ENCODE assay signal across 21 mouse cellular contexts in genomic region chr8:83580826-83581225, GRCm38 (mm10). TPM values are rescaled to one million over a fixed set of nuclear protein-coding genes. Genes with fewer than 3 reads are reported as not detected.
DNase-seq lines count a peak whose midpoint lies in the region; ATAC-seq lines count a peak whose summit lies in the region.
"Had no signal": no experiment of that assay in that cellular context is flagged by ENCODE, and none has a peak within 500 bp of the region (broad histone marks: within the 10 kb centered on the region; RNA-seq: fewer than 3 reads in every experiment).

No protein-coding gene starts in this region.

- no peaks in the 10 kb centered on the region for H3K27me3 ChIP-seq in intestine, embryonic 14.5 days (replicated peaks; ENCODE audit: control insufficient read depth, insufficient read depth, low read length)
- no peaks in the 10 kb centered on the region for H3K27me3 ChIP-seq in intestine, embryonic 15.5 days (replicated peaks)
- H3K27me3 ChIP-seq: limb, embryonic 15.5 days; megakaryocyte, embryonic 14.5 days; neural tube, embryonic 15.5 days had no signal

- no peak overlapping the region for H3K27ac ChIP-seq in intestine, embryonic 14.5 days (ENCODE audit: low read depth)
- no peak overlapping the region for H3K27ac ChIP-seq in intestine, embryonic 15.5 days
- H3K27ac ChIP-seq: embryonic facial prominence, embryonic 10.5 days; layer of hippocampus, adult 2 months; limb, embryonic 15.5 days; neural tube, embryonic 15.5 days had no signal

- ATAC-seq in frontal cortex, adult (ENCODE audit: low TSS enrichment): no peak
- no peak for ATAC-seq in intestine, embryonic 14.5 days (replicated peaks; ENCODE audit: low FRiP score, low TSS enrichment, low read depth)
- ATAC-seq in intestine, embryonic 15.5 days: no peak

- H3K4me2 ChIP-seq in intestine, embryonic 14.5 days (ENCODE audit: low read length): no peak overlapping the region
- H3K4me2 ChIP-seq in intestine, embryonic 15.5 days (replicated peaks): no peak overlapping the region
- H3K4me2 ChIP-seq: limb, embryonic 15.5 days; neural tube, embryonic 15.5 days had no signal

- H3K4me1 ChIP-seq in intestine, embryonic 14.5 days (replicated peaks; ENCODE audit: control insufficient read depth, insufficient read depth, low read length): peaks cover 19% of the 10 kb centered on the region; the same call in 1 of the 2 replicates
- peaks cover 50% of the 10 kb centered on the region for H3K4me1 ChIP-seq in intestine, embryonic 15.5 days (replicated peaks)

- H3K4me3 ChIP-seq in intestine, embryonic 14.5 days (ENCODE audit: low read depth, low read length): no peak overlapping the region
- H3K4me3 ChIP-seq in intestine, embryonic 15.5 days (replicated peaks): no peak overlapping the region
- H3K4me3 ChIP-seq: embryonic facial prominence, embryonic 10.5 days; layer of hippocampus, adult 2 months; limb, embryonic 15.5 days; megakaryocyte, embryonic 14.5 days; neural tube, embryonic 15.5 days had no signal

- H3K36me3 ChIP-seq in intestine, embryonic 14.5 days (ENCODE audit: control insufficient read depth, insufficient read depth, low read length): peaks cover 13% of the 10 kb centered on the region; the same call in 1 of the 2 replicates
- H3K36me3 ChIP-seq in intestine, embryonic 15.5 days: peaks cover 11% of the 10 kb centered on the region; the same call in 1 of the 2 replicates

- no peak overlapping the region for H3K9ac ChIP-seq in intestine, embryonic 14.5 days (ENCODE audit: low read length)
- H3K9ac ChIP-seq in intestine, embryonic 15.5 days: no peak overlapping the region
- H3K9ac ChIP-seq: limb, embryonic 15.5 days; neural tube, embryonic 15.5 days had no signal

- no peaks in the 10 kb centered on the region for H3K9me3 ChIP-seq in intestine, embryonic 14.5 days (ENCODE audit: control insufficient read depth, low read length)
- H3K9me3 ChIP-seq in intestine, embryonic 15.5 days: no peaks in the 10 kb centered on the region
- H3K9me3 ChIP-seq: embryonic facial prominence, embryonic 10.5 days; limb, embryonic 15.5 days; megakaryocyte, embryonic 14.5 days; neural tube, embryonic 15.5 days had no signal

- WGBS in intestine, embryonic 14.5 days: 91% methylated on average over 8 of the region's 8 CpGs
- WGBS in intestine, embryonic 15.5 days: 90% methylated on average over 8 of the region's 8 CpGs

- peak; percentile 1 to 2 for DNase-seq in frontal cortex, postnatal 25 days (ENCODE audit: low spot score in 2 of 2)
- DNase-seq in intestine, embryonic 14.5 days (ENCODE audit: low spot score): peak; percentile 47
- DNase-seq in testis, postnatal 10 days (ENCODE audit: low spot score): peak; percentile 39
- DNase-seq in testis, postnatal 14 days (ENCODE audit: low spot score): no peak
- no peak for DNase-seq in urinary bladder, postnatal 14 days (ENCODE audit: low spot score)
- no peak for DNase-seq in right cerebral cortex, postnatal 36 days (ENCODE audit: low spot score in 2 of 2)
- DNase-seq: adrenal gland, postnatal 25 days; retina, postnatal 1 day; spleen, adult 18-20 months had no signal

RNA-seq across cellular contexts. Expression of gene Ndufb7, which starts 14.4 kb away (rescaled TPM):
- 364 and 372 TPM in 2 replicates for polyA plus RNA-seq in intestine, embryonic 14.5 days (2014; fragmentation: Nextera tagmentation; extraction: Ambion mirVana)
- polyA plus RNA-seq in intestine, embryonic 15.5 days (2015; fragmentation: Nextera tagmentation; extraction: Ambion mirVana): 370 and 398 TPM in 2 replicates

RNA-seq across cellular contexts. Expression of gene Tecr, which starts 26.9 kb away (rescaled TPM):
- polyA plus RNA-seq in intestine, embryonic 14.5 days (2014; fragmentation: Nextera tagmentation; extraction: Ambion mirVana): 660 and 684 TPM in 2 replicates
- 610 and 639 TPM in 2 replicates for polyA plus RNA-seq in intestine, embryonic 15.5 days (2015; fragmentation: Nextera tagmentation; extraction: Ambion mirVana)

RNA-seq across cellular contexts. Expression of gene Dnajb1, which starts 27.2 kb away (rescaled TPM):
- polyA plus RNA-seq in intestine, embryonic 14.5 days (2014; fragmentation: Nextera tagmentation; extraction: Ambion mirVana): 46.5 and 48.7 TPM in 2 replicates
- 47.0 and 48.2 TPM in 2 replicates for polyA plus RNA-seq in intestine, embryonic 15.5 days (2015; fragmentation: Nextera tagmentation; extraction: Ambion mirVana)

RNA-seq across cellular contexts. Expression of gene Olfr370, which starts 45.2 kb away (rescaled TPM):
- not detected in 2 replicates for polyA plus RNA-seq in intestine, embryonic 14.5 days (2014; fragmentation: Nextera tagmentation; extraction: Ambion mirVana)
- not detected in 2 replicates for polyA plus RNA-seq in intestine, embryonic 15.5 days (2015; fragmentation: Nextera tagmentation; extraction: Ambion mirVana)
- polyA plus RNA-seq: C2C12; embryonic facial prominence, embryonic 10.5 days; frontal cortex, adult 2 months; limb, embryonic 15.5 days; lung, embryonic 16.5 days; neural tube, embryonic 15.5 days; stomach, embryonic 16.5 days; urinary bladder, adult 2 months had no signal

Comparison
In these comparisons a context has a peak if more than half of its experiments do, and no peak if none do; other contexts are left out.
1. DNase-seq: peak in frontal cortex, postnatal 25 days (2 of 2), intestine, embryonic 14.5 days (single experiment) and testis, postnatal 10 days (single experiment); none in testis, postnatal 14 days (single experiment), urinary bladder, postnatal 14 days (single experiment) and right cerebral cortex, postnatal 36 days (0 of 2).